Mouse (Mus musculus): ENCODE results near the gene Dnpep.

Dnpep gene

DNA sequence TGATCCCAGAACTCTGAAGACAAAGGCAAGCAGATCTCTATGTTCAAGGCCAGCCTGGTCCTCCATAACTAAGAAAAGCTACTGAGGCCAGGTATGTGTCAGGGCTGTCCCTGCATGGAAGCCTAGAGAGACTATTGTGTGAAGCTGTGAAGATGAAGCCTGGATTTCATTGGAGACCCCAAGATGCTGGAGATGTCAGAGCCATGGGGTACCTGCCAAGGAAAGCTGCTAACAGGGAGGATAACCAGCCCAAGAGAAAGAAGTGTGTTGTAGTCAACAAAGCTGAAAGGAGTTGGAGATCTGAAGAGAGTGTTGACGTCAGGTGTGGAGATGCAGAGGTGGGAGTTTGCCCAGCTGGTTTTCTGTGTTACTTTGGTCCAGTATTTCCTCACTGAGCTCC, 13.5 kb upstream of the Dnpep start:
- DNase-seq (ENCODE audit: low spot score in 2 of 2): no peak

DNA sequence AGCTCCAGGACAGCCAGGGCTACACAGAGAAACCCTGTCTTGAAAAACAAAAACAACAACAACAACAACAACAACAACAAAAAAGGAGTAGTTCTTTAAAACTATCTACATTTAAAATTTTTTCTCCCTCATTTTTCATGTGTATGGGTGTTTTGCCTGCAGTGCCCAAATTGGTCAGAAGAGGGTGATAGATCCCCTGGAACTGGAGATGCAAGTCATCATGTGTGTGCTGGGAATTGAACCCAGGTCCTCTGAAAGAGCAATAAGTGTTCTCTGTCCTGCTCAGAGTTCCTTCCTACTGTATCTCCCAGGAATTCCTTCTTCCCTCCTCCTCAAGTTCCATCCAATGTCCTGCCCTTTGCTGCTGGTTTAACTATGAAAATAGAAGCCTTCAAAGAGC, 9.7 kb upstream of the Dnpep start:
- DNase-seq (ENCODE audit: low spot score in 2 of 2): no peak

DNA sequence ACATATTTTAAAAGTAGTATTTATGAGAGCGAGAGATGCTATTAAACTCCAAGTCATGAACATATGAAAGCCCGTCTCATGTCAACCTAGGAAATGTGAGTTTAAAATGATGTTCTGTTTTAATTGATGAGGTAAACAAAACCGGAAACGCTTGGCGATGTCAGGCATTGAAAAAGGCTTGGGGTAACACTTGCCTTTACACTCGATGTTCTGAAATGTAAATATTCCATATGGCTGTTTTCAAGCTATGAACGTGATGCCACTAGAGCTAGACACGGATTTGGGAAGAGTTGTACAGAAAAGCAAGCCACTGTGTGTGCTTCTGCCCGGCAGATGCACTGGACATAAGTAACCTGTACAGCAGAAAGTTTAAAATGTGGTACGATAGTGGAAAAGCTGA, 1.4 kb upstream of the Dnpep start:
- DNase-seq (ENCODE audit: low spot score in 2 of 2): no peak

DNA sequence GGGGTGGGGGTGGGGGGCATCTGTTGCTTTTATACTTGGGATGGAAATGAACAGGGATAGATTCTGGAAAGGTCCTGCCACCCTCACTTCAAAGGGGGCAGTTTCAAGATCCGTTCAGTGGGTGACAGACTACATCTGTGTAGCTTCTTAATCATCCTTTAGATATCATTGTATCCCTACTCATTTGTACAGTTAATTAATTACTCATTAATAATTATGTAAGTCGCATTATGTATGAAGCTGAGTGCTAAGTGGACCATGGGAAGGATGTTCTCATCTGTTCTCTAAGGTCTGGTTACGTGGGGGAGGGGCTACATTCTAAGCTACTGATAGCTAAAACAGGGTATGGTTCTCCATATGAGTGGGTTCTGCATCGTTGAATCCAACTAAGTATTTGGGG, 946 bp upstream of the Dnpep start:
- no peak for DNase-seq (ENCODE audit: low spot score in 2 of 2)

- no peak for DNase-seq (ENCODE audit: low spot score in 2 of 2)
Observed at GRCm38 (mm10) chr1:75318301-75318700, 511 bp upstream of the Dnpep start.

DNA sequence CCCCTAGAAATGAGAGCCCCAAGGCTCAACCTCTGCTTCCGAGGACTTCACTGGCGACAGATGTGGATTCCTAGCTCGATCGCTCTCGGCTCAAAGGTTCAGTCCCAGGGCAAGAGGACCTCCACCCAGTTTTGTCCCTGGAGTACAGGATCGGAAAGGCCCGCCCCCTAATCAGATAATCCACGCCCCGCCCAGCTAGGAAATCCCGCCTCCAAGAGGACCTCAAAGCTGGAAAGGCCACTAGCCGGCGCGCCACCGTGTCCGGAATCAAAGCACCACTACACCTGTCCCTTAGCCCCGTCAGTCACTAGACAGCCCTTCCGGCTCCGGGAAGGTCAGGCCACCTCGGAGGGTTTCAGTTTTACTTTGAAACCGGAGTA, 939 bp downstream of the Dnpep start:
- DNase-seq (ENCODE audit: low spot score in 2 of 2): peak; percentile 85 to 87

GRCm38 (mm10) chr1:75315456-75316365, 2.1 kb downstream of the Dnpep start:
- peak in 1 of 2 experiments; percentile 56 for DNase-seq (ENCODE audit: low spot score in 2 of 2)

GRCm38 (mm10) chr1:75315011-75315410, 2.8 kb downstream of the Dnpep start:
- no peak for DNase-seq (ENCODE audit: low spot score in 2 of 2)

GRCm38 (mm10) chr1:75311694-75312093, 6.1 kb downstream of the Dnpep start:
- DNase-seq (ENCODE audit: low spot score in 2 of 2): no peak

DNA sequence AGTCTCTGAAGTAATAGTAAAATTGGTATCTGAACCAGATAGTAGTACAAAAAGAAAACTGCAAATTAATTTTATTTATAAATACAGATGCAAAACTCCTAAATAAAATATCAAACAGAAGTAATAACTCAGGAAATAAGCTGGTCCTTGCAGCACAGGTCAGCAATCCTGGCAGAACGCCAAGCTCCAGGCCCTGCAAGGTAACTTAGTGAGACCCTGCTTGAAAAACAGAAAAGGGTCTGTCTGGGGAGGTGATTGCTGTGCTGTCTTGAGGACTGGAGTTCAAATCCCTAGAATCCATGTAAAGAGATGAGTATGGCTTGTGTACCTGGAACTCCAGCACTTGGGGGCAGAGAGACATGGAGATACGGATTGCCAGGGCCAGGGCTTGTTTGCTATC, 13.1 kb downstream of the Dnpep start:
- no peak for DNase-seq (ENCODE audit: low spot score in 2 of 2)

GRCm38 (mm10) chr1:75294294-75294693, 23.5 kb downstream of the Dnpep start:
- no peak for DNase-seq (ENCODE audit: low spot score in 2 of 2)

DNA sequence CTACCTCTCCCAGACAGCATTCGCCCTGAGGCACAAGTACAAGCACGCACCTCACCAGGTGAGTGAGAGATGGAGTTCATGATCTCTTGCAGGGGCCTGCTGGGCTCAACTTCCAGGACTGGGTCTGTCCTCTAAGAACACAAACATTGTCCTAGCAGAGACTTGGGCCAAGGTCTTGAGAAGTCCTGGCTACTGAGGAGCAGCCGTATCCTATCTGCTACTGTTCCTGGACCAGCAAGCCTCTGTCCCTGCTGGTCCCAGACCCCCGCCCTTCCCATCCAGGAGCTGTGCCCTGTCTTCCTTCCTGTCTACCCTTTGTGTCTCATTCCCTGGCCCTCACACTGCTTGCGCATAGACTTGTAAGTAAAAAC, 24.5 kb downstream of the Dnpep start:
- DNase-seq (ENCODE audit: low spot score in 2 of 2): no peak

DNA sequence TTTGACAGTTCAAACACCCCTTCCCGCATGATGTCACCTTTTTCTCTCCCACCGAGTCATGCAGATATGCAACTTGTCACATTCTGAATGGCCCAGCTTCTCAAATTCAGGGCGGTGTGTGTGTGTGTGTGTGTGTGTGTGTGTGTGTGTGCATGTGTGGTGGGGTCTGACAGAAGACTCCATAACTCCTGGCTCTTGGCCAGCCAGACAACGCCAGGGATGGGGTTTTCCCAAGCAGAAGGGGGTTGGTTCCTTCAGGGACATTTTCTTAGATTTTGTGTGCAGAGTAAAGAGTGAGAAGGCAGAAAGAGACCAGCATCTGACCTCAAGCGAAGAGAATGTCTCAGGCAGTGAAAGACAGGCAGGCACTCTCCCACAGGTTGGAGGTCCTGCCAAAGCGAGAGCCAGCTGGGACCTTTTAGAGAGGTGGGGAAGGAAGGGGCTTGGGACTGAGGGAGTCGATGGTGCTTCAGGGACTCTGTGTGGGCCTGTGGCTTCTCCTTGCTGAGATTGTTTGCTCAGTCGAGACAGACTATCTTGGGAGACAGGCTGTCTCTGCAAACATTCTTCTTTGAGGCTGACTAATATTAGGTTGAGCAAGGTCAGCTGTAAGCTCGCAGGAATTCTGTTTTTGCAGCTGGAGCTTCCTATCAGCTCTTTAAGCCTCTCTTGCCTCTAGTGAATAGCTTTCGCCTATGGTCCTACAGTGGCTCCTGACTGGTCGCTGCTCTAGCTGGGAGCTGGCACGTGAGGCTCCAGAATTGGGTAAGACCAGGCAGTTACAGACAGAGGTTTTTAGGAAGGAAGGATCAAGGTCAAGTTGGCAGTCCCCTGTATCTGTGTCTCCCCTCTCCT, 25.1 kb downstream of the Dnpep start:
- DNase-seq (ENCODE audit: low spot score in 2 of 2): no peak

DNA sequence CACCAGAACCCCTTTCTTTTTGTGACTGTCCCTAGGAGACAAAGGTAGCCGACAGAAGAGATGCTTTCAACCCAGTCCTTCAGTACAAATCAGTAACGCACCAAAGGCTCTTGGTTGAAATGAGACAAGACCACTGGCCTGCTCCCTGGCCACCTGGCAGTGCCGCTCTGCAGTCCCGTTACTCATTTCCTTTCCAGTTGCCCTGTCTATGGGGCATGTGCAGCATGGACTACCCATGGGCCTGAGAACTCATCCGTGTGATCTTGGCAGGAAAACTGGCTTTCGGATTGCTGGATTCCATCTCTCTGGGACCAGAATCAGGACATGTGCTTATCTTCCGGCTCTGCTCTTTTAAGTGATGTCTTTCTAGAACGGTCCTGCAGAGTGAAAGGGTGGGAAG, 26.5 kb downstream of the Dnpep start:
- DNase-seq (ENCODE audit: low spot score in 2 of 2): no peak

GRCm38 (mm10) chr1:75290582-75290981, 27.2 kb downstream of the Dnpep start:
- peak; percentile 71 to 74 for DNase-seq (ENCODE audit: low spot score in 2 of 2)

DNA sequence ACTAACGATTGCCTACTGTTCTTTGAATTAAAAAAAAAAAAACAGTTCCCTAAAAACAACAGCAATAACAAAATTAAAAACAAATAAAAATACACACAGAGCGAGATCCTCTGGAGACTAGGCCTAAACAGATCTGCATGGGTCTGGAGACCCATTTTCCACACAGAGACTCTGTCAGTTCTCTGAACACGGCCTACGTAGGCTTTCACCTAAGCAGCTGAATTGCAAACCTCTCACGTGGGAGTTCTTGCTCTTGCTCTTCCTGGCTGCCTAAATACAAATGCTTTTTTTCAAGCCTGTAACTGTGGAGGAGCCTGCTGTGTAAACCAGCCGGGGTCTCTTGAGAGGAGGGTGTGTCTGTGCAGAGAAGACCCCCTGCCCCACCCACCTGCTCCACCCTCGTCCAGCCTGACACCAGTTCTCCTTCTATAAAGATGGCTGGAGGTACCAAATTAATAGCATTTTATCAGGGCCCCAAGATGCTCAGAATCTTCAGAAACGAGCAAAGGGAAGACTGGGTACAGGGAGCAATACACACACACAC, 27.8 kb downstream of the Dnpep start:
- no peak for DNase-seq (ENCODE audit: low spot score in 2 of 2)

GRCm38 (mm10) chr1:75289376-75289775, 28.4 kb downstream of the Dnpep start:
- DNase-seq (ENCODE audit: low spot score in 2 of 2): peak; percentile 76 to 86

GRCm38 (mm10) chr1:75284911-75285310, 32.9 kb downstream of the Dnpep start:
- no peak for DNase-seq (ENCODE audit: low spot score in 2 of 2)

DNA sequence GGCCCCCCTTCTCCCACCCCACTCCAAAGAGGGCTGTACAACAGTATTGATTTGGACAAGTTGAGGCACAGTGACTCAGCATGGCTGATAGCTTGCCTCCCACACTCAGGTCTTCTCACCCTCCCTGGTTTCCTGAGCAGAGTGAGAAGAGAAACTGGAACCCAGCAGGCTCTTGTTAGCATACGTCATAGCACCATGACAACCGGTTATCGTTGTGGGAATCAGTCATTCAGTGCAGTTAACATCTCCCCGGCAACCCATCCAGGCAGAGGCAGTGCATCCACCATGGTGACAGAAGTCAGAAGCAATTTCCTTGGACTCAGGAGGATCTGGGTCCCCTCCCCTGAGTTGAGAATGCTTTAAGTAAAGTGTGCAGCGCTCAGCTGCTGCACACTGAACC, 34.8 kb downstream of the Dnpep start:
- DNase-seq (ENCODE audit: low spot score in 2 of 2): peak; percentile 71 to 87

- DNase-seq (ENCODE audit: low spot score in 2 of 2): no peak
Observed at GRCm38 (mm10) chr1:75278228-75278627, 39.6 kb downstream of the Dnpep start, which contains the start of gene Resp18. Gene Resp18 (minus strand): TSS chr1:75278415.

GRCm38 (mm10) chr1:75277195-75278188, 40.3 kb downstream of the Dnpep start:
- no peak for DNase-seq (ENCODE audit: low spot score in 2 of 2)
